Mouse (Mus musculus) C2C12 (cell line): ENCODE data around the gene Map2k6.
A peak's percentile ranks its signal among the peaks of the same experiment; 100 is the strongest.

Source experiments
- CEBPB ChIP-seq: IDR thresholded peaks from one replicate; pipeline ENCODE4 v1.6.1; 2011; ENCODE audit warnings: low read depth, mild to moderate bottlenecking, control low read depth, moderate library complexity
- CTCF ChIP-seq: IDR thresholded peaks from one replicate; pipeline ENCODE4 v1.5.1; 2011; ENCODE audit not compliant: control insufficient read depth, insufficient read depth, insufficient read length
- MYOD1 ChIP-seq: IDR thresholded peaks from one replicate; pipeline ENCODE4 v1.6.1; 2011; ENCODE audit warnings: low read depth; ENCODE audit not compliant: control insufficient read depth, insufficient read length

DNA sequence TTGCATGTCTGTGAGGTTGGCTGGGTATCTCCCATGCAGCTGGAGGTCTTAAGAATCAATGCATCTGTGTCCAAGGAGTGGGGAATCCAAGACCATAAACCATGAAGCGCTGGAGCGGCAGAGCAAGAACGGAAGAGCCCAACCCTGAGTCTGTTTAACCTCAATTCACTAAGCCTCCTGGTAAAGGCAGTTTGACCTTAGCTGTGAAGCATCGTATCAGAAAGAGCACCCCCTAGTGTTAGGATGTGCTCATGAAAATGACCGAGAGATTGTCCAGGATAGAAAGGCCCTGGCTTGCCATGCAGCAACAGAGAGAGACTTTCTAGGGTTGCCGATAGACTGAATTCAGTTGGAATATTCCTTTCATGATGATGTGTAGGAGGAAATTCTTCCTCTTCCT is 84.2 kb downstream of the Map2k6 start:
- TF ChIP-seq CTCF (peak; percentile 7), CEBPB (no peak), MYOD1 (no peak)
